Mouse (Mus musculus) liver, embryonic 11.5 days (tissue): ENCODE data around the gene Sp6. TPM values are rescaled to one million over a fixed set of nuclear protein-coding genes. Genes with fewer than 3 reads are reported as not detected.
A peak's percentile ranks its signal among the peaks of the same experiment; 100 is the strongest.

Source experiments
- ATAC-seq: fragments of 200-750 bp; cut with Nextera tagmentation; replicated peaks from 2 replicates; pipeline ENCODE4 v1.8.0; 2017; ENCODE audit warnings: moderate number of reproducible peaks, mild to moderate bottlenecking, moderate TSS enrichment, moderate library complexity; ENCODE audit not compliant: low FRiP score
- DNase-seq: peaks from one replicate; pipeline ENCODE4 v3.0.0-alpha.2; 2017; ENCODE audit warnings: low spot score
- H3K27ac ChIP-seq: fragments of 300-500 bp; sonication (generic); 2 replicates; pipeline ENCODE4 v1.5.1; 2014; ENCODE audit warnings: mild to moderate bottlenecking, low read depth, low read length, control low read depth
- H3K27me3 ChIP-seq: fragments of 300-500 bp; sonication (generic); replicated peaks from 2 replicates; pipeline ENCODE4 v1.6.1; 2014; ENCODE audit warnings: low read length, mixed read lengths; ENCODE audit not compliant: control insufficient read depth, insufficient read depth
- H3K36me3 ChIP-seq: fragments of 300-500 bp; sonication (generic); 2 replicates; pipeline ENCODE4 v1.6.1; 2014; ENCODE audit warnings: mild to moderate bottlenecking, low read length, moderate library complexity, mixed read lengths; ENCODE audit not compliant: control insufficient read depth, insufficient read depth
- H3K4me1 ChIP-seq: fragments of 300-500 bp; sonication (generic); replicated peaks from 2 replicates; pipeline ENCODE4 v1.6.1; 2014; ENCODE audit warnings: low read length, mixed read lengths; ENCODE audit not compliant: control insufficient read depth, insufficient read depth
- H3K4me2 ChIP-seq: fragments of 300-500 bp; sonication (generic); 2 replicates; pipeline ENCODE4 v1.6.1; 2014; ENCODE audit warnings: mild to moderate bottlenecking, control low read depth, moderate library complexity
- H3K4me3 ChIP-seq: fragments of 300-500 bp; sonication (generic); 2 replicates; pipeline ENCODE4 v1.5.1; 2014; ENCODE audit warnings: low read depth, low read length, control low read depth
- H3K9ac ChIP-seq: fragments of 300-500 bp; sonication (generic); 2 replicates; pipeline ENCODE4 v1.6.1; 2014; ENCODE audit warnings: low read depth, low read length, control low read depth
- H3K9me3 ChIP-seq: fragments of 300-500 bp; sonication (generic); 2 replicates; pipeline ENCODE4 v1.6.1; 2016; ENCODE audit warnings: low read length, inconsistent platforms, mixed read lengths; ENCODE audit not compliant: control insufficient read depth
- WGBS: fragments of 180-500 bp; shearing (Covaris S2); extraction: QIAGEN DNeasy Blood & Tissue Kit; methylation state at CpG from one replicate; pipeline ENCODE4 v1.1.7; 2014; 5-methylcytosine and 5-hydroxymethylcytosine counted together
- polyA plus RNA-seq: library from polyadenylated mRNA; unstranded; fragments of >200 nt; fragmentation: Nextera tagmentation; extraction: Ambion mirVana; gene quantifications from 2 replicates; pipeline ENCODE4 v1.2.1, GENCODE M21; 2014

Gene Sp6
- polyA plus RNA-seq, 1 experiment from 2014 or later, result not detected

DNA sequence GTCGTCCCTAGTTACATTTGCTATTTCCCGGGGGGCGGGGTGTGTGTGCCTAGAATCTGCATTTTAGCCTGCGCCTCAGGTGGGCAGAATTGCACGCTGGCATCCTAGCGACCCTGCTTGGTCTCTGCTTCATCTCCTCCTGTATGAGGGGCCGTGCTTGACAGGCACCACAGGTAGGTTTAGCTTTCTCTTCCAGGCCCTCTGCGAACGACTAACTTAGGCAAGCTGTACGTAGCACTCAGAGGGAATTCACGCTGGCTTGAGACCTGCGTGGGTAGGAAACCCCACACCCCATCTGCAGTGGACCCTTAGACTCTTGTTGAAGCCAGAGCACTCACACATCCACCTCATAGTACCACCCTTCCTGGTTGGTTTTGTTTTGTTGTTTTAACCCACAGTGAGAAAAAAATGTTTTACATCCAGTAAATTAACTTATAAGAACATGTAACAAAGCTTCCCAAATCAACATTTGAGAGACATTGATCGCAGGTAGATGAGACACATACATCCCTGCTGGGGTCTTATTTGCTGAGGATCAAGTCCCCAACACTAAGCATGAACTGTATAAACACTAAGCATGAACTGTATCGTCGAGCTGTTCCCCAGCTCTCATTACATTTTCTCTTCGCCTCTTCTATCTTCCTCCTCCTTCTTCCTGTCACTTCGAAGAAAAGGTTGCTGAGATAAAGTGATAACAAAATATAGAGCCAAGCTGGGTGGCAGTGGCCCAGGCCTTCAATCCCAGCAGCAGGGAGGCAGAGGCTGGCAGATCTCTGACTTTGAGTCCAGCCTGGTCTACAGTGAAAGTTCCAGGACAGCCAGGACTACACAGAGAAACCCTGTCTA is 34.6 kb upstream of the Sp6 start:
- whole genome bisulfite sequencing, result 23% methylated on average over 17 of the region's 17 CpGs
- ATAC-seq, result no peak

DNA sequence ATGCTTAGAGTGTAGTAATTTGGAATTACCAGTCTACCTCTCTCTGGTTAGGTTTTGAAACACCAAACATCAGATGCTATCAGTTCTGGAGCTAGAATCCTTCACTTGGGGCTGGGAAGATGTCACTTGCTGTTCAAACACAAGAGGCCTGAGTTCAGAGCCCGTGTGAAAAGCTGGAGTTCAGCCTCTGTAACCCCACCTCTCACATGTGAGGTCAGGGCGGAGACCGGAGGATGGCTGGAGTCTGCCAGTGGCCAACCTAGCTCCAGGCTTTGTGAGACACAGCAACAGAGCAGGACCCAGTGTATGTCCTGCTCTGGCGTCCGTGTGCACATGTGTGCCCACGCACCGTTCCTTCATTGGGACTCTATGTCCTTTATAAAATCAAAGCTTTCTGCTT is 33.9 kb upstream of the Sp6 start:
- H3K4me1 ChIP-seq, result peaks cover 29% of the 10 kb centered on the region
- H3K27me3 ChIP-seq, result peaks cover 10% of the 10 kb centered on the region
- H3K9me3 ChIP-seq, result no peaks in the 10 kb centered on the region
- no peak overlapping the region for H3K27ac ChIP-seq
- H3K9ac ChIP-seq, result 0 out of 2 replicates have a peak overlapping the region, but pooled peaks have one; percentile 22
- H3K36me3 ChIP-seq, result no peaks in the 10 kb centered on the region
- no peak overlapping the region for H3K4me3 ChIP-seq
- 85% methylated on average over 7 of the region's 7 CpGs for WGBS
- ATAC-seq (no peak), DNase-seq (no peak)
- H3K4me2 ChIP-seq, result no peak overlapping the region

More for the DNA sequence above, 34.6 kb upstream of the Sp6 start:
- H3K36me3 ChIP-seq, result no peaks in the 10 kb centered on the region
- H3K9me3 ChIP-seq, result no peaks in the 10 kb centered on the region
- H3K27ac ChIP-seq, result peak overlapping the region; percentile 82
- peaks cover 30% of the 10 kb centered on the region for H3K4me1 ChIP-seq
- peak overlapping the region; percentile 72 for H3K4me3 ChIP-seq
- peak overlapping the region; percentile 95 for H3K4me2 ChIP-seq
- DNase-seq, result no peak
- peaks cover 4% of the 10 kb centered on the region; the same call in 1 of the 2 replicates for H3K27me3 ChIP-seq
- peak overlapping the region; percentile 77 for H3K9ac ChIP-seq

DNA sequence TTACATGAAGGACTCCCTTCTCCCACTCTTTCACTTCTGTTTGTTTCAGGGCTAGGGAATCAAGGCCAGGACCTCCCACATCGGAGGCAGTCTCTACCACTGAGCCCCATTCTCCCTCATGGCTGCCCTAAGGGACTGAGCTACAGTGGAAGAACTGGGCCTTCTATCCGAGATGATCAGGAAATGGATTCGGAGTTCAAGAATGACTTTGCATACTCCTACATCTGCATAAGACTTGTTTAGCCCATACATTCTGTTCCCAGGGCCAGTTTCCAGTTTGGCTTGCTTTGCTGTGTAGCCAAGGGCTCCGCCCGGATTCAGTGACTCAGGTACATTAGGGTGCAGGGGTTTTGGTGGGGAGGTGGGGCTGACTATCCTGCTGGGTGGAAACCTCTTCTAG is 33.2 kb upstream of the Sp6 start:
- H3K9ac ChIP-seq, result no peak overlapping the region
- H3K27ac ChIP-seq, result no peak overlapping the region
- H3K4me3 ChIP-seq, result no peak overlapping the region
- no peak overlapping the region; the same call in 1 of the 2 replicates for H3K4me2 ChIP-seq
- H3K27me3 ChIP-seq, result peaks cover 16% of the 10 kb centered on the region
- H3K9me3 ChIP-seq, result no peaks in the 10 kb centered on the region
- WGBS, result 77% methylated on average over 5 of the region's 5 CpGs
- peaks cover 26% of the 10 kb centered on the region for H3K4me1 ChIP-seq
- H3K36me3 ChIP-seq, result no peaks in the 10 kb centered on the region
- DNase-seq (no peak), ATAC-seq (no peak)

DNA sequence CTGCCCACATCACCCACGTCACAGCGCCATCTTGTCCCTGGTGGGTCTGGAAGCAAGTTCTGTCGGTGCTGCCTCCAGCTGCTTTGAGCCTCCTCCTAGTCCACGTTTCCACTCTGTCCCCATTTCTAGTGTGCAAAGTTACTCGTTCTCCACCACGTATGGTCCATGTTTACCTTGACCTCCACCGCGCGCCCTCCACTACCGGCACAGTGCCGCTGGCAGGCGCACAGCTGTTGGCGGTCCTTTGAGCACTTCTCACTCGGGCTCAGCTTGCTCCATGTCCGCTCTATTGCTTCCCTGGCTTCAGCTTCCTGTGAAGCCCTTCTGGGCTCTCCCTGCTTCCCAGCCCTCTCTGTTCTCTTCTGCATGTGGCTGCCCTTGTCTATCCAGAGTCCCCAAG is 31.7 kb upstream of the Sp6 start:
- H3K4me2 ChIP-seq, result no peak overlapping the region
- peaks cover 26% of the 10 kb centered on the region for H3K27me3 ChIP-seq
- H3K36me3 ChIP-seq, result no peaks in the 10 kb centered on the region
- no peaks in the 10 kb centered on the region for H3K9me3 ChIP-seq
- DNase-seq (no peak), ATAC-seq (no peak)
- H3K27ac ChIP-seq, result no peak overlapping the region
- WGBS, result 64% methylated on average over 15 of the region's 15 CpGs
- H3K4me1 ChIP-seq, result peaks cover 14% of the 10 kb centered on the region
- no peak overlapping the region for H3K9ac ChIP-seq
- no peak overlapping the region for H3K4me3 ChIP-seq

DNA sequence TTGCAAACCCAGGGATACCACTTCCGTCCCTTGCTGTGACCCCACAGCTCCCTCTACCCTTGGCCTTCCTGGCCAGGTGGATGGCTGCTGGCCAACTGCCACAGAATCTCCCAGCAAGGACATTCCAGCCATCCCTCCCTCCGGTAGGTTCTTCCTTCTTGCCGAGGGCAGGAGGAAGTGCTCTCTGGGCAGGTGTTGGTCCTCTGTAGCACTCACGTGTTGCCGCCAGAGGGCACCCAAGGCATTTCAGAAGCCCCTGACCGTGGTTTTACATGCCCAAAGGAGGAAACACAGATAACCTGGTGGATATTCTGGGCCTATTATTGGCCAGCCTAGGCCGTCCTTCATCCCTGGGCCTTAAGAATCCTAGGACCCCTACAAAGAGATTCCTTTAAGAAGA is 30.8 kb upstream of the Sp6 start:
- Histone ChIP-seq H3K27me3 (peaks cover 35% of the 10 kb centered on the region), H3K4me2 (peak overlapping the region; percentile 14; the same call in 1 of the 2 replicates)
- 6% methylated on average over 7 of the region's 7 CpGs for WGBS

DNA sequence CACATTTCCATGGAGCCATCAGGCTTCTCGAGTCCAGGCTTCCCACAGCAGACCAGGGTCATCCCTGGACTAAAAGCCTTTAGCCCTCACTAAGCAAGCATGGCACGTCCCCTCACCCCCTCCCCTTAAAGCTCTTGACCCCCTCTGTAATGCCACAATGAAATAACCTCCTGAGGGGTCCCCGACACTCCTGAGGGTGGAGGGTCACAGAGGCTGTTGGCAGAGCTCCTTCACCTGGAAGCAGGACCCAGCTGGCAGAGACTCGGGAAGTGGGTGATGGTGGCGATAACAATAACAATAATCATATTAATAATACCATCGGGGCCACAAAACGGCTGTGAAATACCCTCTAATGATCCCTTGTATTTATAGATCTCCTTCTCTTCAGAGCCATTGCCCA is 30.3 kb upstream of the Sp6 start, which contains the start of gene Sp2:
Gene Sp2 (minus strand): TSS at position 101 of the 400 bp plus-strand sequence.
- no peak for ATAC-seq
- no peak within 1 kb of the TSS for H3K4me3 ChIP-seq
- peak within 1 kb of the TSS; percentile 14; the same call in 1 of the 2 replicates for H3K4me2 ChIP-seq
- no peak within 1 kb of the TSS for H3K9ac ChIP-seq
- H3K9me3 ChIP-seq, result no peaks in the 10 kb centered on the region
- no peak within 1 kb of the TSS for H3K27ac ChIP-seq
- peaks cover 17% of the 10 kb centered on the region for H3K4me1 ChIP-seq
- DNase-seq, result no peak
- 76% methylated on average over 7 of the region's 7 CpGs for WGBS
- H3K36me3 ChIP-seq, result no peaks in the 10 kb centered on the region
- H3K27me3 ChIP-seq, result peaks cover 40% of the 10 kb centered on the region

More for the DNA sequence above, 30.8 kb upstream of the Sp6 start:
- Histone ChIP-seq H3K36me3 (no peaks in the 10 kb centered on the region), H3K4me1 (peaks cover 12% of the 10 kb centered on the region), H3K9ac (no peak overlapping the region), H3K9me3 (no peaks in the 10 kb centered on the region), H3K4me3 (no peak overlapping the region), H3K27ac (no peak overlapping the region)
- DNase-seq, result peak; percentile 78
- ATAC-seq, result no peak

DNA sequence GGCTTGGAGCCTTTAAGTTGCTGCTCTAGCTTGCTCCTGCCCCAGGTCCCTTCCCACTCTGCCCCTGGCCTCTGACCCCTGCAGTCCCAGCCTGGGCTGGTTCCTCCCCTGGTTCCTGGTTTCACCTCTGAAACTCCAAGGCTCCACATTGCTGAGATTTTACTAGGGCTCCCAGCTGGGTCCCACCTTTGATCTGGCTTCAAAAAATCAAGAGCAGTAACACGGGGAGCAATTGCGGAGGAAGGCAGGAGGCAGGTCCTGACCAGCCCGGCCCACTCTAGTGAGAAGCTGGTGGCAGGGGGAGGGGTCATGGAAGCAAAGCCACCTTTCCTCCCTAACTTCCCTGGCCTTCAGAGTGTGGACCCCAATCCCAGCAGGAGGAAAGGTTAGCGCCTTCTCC is 28.3 kb upstream of the Sp6 start:
- no peak overlapping the region for H3K4me2 ChIP-seq
- H3K36me3 ChIP-seq, result no peaks in the 10 kb centered on the region
- peaks cover 46% of the 10 kb centered on the region for H3K27me3 ChIP-seq
- no peaks in the 10 kb centered on the region for H3K9me3 ChIP-seq
- H3K4me3 ChIP-seq, result no peak overlapping the region
- no peak overlapping the region for H3K27ac ChIP-seq
- H3K4me1 ChIP-seq, result peaks cover 11% of the 10 kb centered on the region
- H3K9ac ChIP-seq, result no peak overlapping the region
- DNase-seq, result no peak
- no peak for ATAC-seq
- 34% methylated on average over 4 of the region's 4 CpGs for WGBS

DNA sequence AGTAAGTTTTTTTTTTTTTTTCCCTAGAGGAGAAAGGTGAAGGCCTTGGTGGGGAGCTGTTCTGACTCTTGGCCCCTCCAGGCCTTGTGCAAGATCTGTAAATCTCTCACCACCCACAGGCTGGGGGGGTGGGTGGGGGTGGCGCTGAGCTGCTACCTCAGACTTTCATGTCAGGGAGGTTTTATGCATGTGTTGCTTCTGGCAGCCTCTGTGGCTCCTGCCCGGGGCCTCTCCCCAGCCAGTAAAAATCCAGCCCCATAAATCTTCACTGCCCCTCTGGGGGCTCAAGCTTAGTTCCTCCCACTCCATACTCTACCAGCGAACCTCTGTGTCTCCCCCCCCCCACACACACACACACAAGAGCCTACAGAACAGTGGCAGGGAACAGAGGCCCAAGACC is 26.7 kb upstream of the Sp6 start:
- Histone ChIP-seq H3K4me1 (peaks cover 11% of the 10 kb centered on the region), H3K36me3 (no peaks in the 10 kb centered on the region), H3K27ac (no peak overlapping the region), H3K27me3 (peaks cover 46% of the 10 kb centered on the region), H3K9ac (no peak overlapping the region), H3K4me2 (no peak overlapping the region), H3K4me3 (no peak overlapping the region), H3K9me3 (no peaks in the 10 kb centered on the region)
- DNase-seq, result no peak
- WGBS, result 35% methylated on average over 3 of the region's 3 CpGs
- ATAC-seq, result no peak
